Mouse (Mus musculus): ENCODE data around the gene Atp6v0d1.

GRCm38 (mm10) chr8:105533439-105533838 is 32.4 kb downstream of the Atp6v0d1 start:
- no peak for TF ChIP-seq POLR2A (IDR thresholded peaks at IDR 0.05; ENCODE audit: insufficient read depth, low read depth, low read length)
- TF ChIP-seq CTCF (IDR thresholded peaks at IDR 0.05; ENCODE audit: insufficient read depth, low read depth, low read length), result no peak

Data from olfactory bulb, adult 2 months (tissue).